In genomic region chr4:87933701-87934337, GRCm38 (mm10) we compare ENCODE assay signal across 13 mouse cellular contexts.
A peak's percentile ranks its signal among the peaks of the same experiment; 100 is the strongest.
DNase-seq lines count a peak whose midpoint lies in the region; ATAC-seq and TF ChIP-seq lines count a peak whose summit lies in the region.
"Had no signal": no experiment of that assay in that cellular context is flagged by ENCODE, and none has a peak within 500 bp of the region (broad histone marks: within the 10 kb centered on the region; RNA-seq: fewer than 3 reads in every experiment).

No protein-coding gene starts in this region.

- WGBS in intestine, embryonic 14.5 days, result 63% methylated on average over 4 of the region's 4 CpGs
- 76% methylated on average over 4 of the region's 4 CpGs for WGBS in intestine, postnatal 0 days
- 63% methylated on average over 4 of the region's 4 CpGs for WGBS in embryonic facial prominence, embryonic 12.5 days
- WGBS in heart, postnatal 0 days, result 31% methylated on average over 4 of the region's 4 CpGs

- no peak for DNase-seq in intestine, embryonic 14.5 days (ENCODE audit: low spot score)
- DNase-seq in NIH3T3 (ENCODE audit: low read depth), result peak; percentile 79
- DNase-seq in heart, postnatal 0 days (ENCODE audit: low spot score), result peak; percentile 74
- DNase-seq in right cerebral cortex, postnatal 36 days (ENCODE audit: low spot score in 2 of 2), result no peak
- no peak for DNase-seq in retina, postnatal 1 day
- DNase-seq: adrenal gland, postnatal 14 days; cerebellum, postnatal 14 days; gastrocnemius, postnatal 25 days; kidney, adult 9 months had no signal

- peaks cover 14% of the 10 kb centered on the region for H3K4me1 ChIP-seq in intestine, embryonic 14.5 days (replicated peaks; ENCODE audit: control insufficient read depth, insufficient read depth, low read length)
- H3K4me1 ChIP-seq in intestine, postnatal 0 days (replicated peaks; ENCODE audit: control insufficient read depth, insufficient read depth, low read length), result 0 out of 2 replicates have a peak, but pooled peaks cover 4% of the 10 kb centered on the region
- H3K4me1 ChIP-seq in embryonic facial prominence, embryonic 12.5 days, result peaks cover 33% of the 10 kb centered on the region
- peaks cover 26% of the 10 kb centered on the region for H3K4me1 ChIP-seq in heart, postnatal 0 days (ENCODE audit: control insufficient read depth, insufficient read depth)

- H3K9me3 ChIP-seq in intestine, embryonic 14.5 days (ENCODE audit: control insufficient read depth, low read length), result no peaks in the 10 kb centered on the region
- no peaks in the 10 kb centered on the region for H3K9me3 ChIP-seq in intestine, postnatal 0 days (ENCODE audit: control insufficient read depth)
- no peaks in the 10 kb centered on the region for H3K9me3 ChIP-seq in embryonic facial prominence, embryonic 12.5 days
- no peaks in the 10 kb centered on the region for H3K9me3 ChIP-seq in heart, postnatal 0 days (replicated peaks; ENCODE audit: control insufficient read depth, low read length)
- H3K9me3 ChIP-seq: G1E had no signal

- no peak overlapping the region for H3K4me2 ChIP-seq in intestine, embryonic 14.5 days (ENCODE audit: low read length)
- no peak overlapping the region for H3K4me2 ChIP-seq in intestine, postnatal 0 days (replicated peaks; ENCODE audit: low read depth)
- no peak overlapping the region for H3K4me2 ChIP-seq in embryonic facial prominence, embryonic 12.5 days (replicated peaks)
- peak overlapping the region; percentile 35 for H3K4me2 ChIP-seq in heart, postnatal 0 days (ENCODE audit: low read depth, low read length)

- H3K4me3 ChIP-seq in intestine, embryonic 14.5 days (ENCODE audit: low read depth, low read length), result no peak overlapping the region
- no peak overlapping the region for H3K4me3 ChIP-seq in intestine, postnatal 0 days (ENCODE audit: low read depth, low read length)
- no peak overlapping the region for H3K4me3 ChIP-seq in embryonic facial prominence, embryonic 12.5 days
- 0 out of 2 replicates have a peak overlapping the region, but pooled peaks have one; percentile 6 for H3K4me3 ChIP-seq in heart, postnatal 0 days (ENCODE audit: low read depth, low read length)

- TF ChIP-seq CTCF in intestine, postnatal 0 days (IDR thresholded peaks at IDR 0.05; ENCODE audit: low read depth), result no peak
- no peak for TF ChIP-seq CTCF in heart, postnatal 0 days (IDR thresholded peaks at IDR 0.05; ENCODE audit: low read depth)

- peak overlapping the region; percentile 22; the same call in 1 of the 2 replicates for H3K27ac ChIP-seq in intestine, embryonic 14.5 days (ENCODE audit: low read depth)
- H3K27ac ChIP-seq in intestine, postnatal 0 days (ENCODE audit: low read depth, low read length), result no peak overlapping the region
- H3K27ac ChIP-seq in embryonic facial prominence, embryonic 12.5 days, result peak overlapping the region; percentile 57
- peak overlapping the region; percentile 79 for H3K27ac ChIP-seq in heart, postnatal 0 days (ENCODE audit: low read depth)
- H3K27ac ChIP-seq: macrophage had no signal

- H3K27me3 ChIP-seq in intestine, embryonic 14.5 days (replicated peaks; ENCODE audit: control insufficient read depth, insufficient read depth, low read length), result no peaks in the 10 kb centered on the region
- no peaks in the 10 kb centered on the region for H3K27me3 ChIP-seq in intestine, postnatal 0 days (replicated peaks; ENCODE audit: control insufficient read depth, insufficient read depth, low read length)
- no peaks in the 10 kb centered on the region for H3K27me3 ChIP-seq in embryonic facial prominence, embryonic 12.5 days
- no peaks in the 10 kb centered on the region for H3K27me3 ChIP-seq in heart, postnatal 0 days (ENCODE audit: control insufficient read depth, insufficient read depth, low read length)

- no peak for TF ChIP-seq EP300 in heart, postnatal 0 days (IDR thresholded peaks at IDR 0.05; ENCODE audit: low read depth)

- H3K36me3 ChIP-seq in intestine, embryonic 14.5 days (ENCODE audit: control insufficient read depth, insufficient read depth, low read length), result no peaks in the 10 kb centered on the region
- no peaks in the 10 kb centered on the region for H3K36me3 ChIP-seq in intestine, postnatal 0 days (ENCODE audit: control insufficient read depth, insufficient read depth)
- H3K36me3 ChIP-seq in embryonic facial prominence, embryonic 12.5 days, result no peaks in the 10 kb centered on the region
- no peaks in the 10 kb centered on the region for H3K36me3 ChIP-seq in heart, postnatal 0 days (replicated peaks; ENCODE audit: control insufficient read depth, insufficient read depth, low read length)
- H3K36me3 ChIP-seq: G1E had no signal

- ATAC-seq in intestine, embryonic 14.5 days (replicated peaks; ENCODE audit: low FRiP score, low TSS enrichment, low read depth), result no peak
- ATAC-seq in intestine, postnatal 0 days, result no peak
- ATAC-seq in embryonic facial prominence, embryonic 12.5 days (ENCODE audit: insufficient number of reproducible peaks, insufficient read depth, low FRiP score, low TSS enrichment), result 0 out of 2 replicates have a peak, but pooled peaks have one; percentile 17
- peak; percentile 77 for ATAC-seq in heart, postnatal 0 days (ENCODE audit: insufficient read depth, low read depth)

- no peak overlapping the region for H3K9ac ChIP-seq in intestine, embryonic 14.5 days (ENCODE audit: low read length)
- H3K9ac ChIP-seq in intestine, postnatal 0 days (ENCODE audit: low read depth, low read length), result no peak overlapping the region
- no peak overlapping the region for H3K9ac ChIP-seq in embryonic facial prominence, embryonic 12.5 days
- H3K9ac ChIP-seq in heart, postnatal 0 days (replicated peaks; ENCODE audit: low read depth, low read length), result no peak overlapping the region

Comparison
In these comparisons a context has a peak if more than half of its experiments do, and no peak if none do; other contexts are left out.
1. ATAC-seq: peak in embryonic facial prominence, embryonic 12.5 days (single experiment) and heart, postnatal 0 days (single experiment); none in intestine, embryonic 14.5 days (single experiment) and intestine, postnatal 0 days (single experiment).
2. DNase-seq: peak in NIH3T3 (single experiment) and heart, postnatal 0 days (single experiment); none in intestine, embryonic 14.5 days (single experiment), right cerebral cortex, postnatal 36 days (0 of 2) and retina, postnatal 1 day (single experiment).